Mouse (Mus musculus): Measurements from ENCODE around the gene Gpx8.

Gene Gpx8

GRCm38 (mm10) chr13:113046211-113046883 lies at the start of gene Gpx8:
Gene Gpx8 (minus strand): TSS chr13:113046410.
- no peak for DNase-seq (ENCODE audit: low spot score)

GRCm38 (mm10) chr13:113094618-113095017 lies 48.4 kb upstream of the Gpx8 start:
- no peak for DNase-seq (ENCODE audit: low spot score)

- DNase-seq (ENCODE audit: low spot score), result no peak
Measured at GRCm38 (mm10) chr13:113090489-113090888, 44.3 kb upstream of the Gpx8 start.

GRCm38 (mm10) chr13:113087226-113088017 lies 41.2 kb upstream of the Gpx8 start:
- no peak for DNase-seq (ENCODE audit: low spot score)

- DNase-seq (ENCODE audit: low spot score), result no peak
Measured at GRCm38 (mm10) chr13:113084732-113085131, 38.5 kb upstream of the Gpx8 start.

- no peak for DNase-seq (ENCODE audit: low spot score)
Measured at GRCm38 (mm10) chr13:113082101-113082500, 35.9 kb upstream of the Gpx8 start.

- DNase-seq (ENCODE audit: low spot score), result no peak
Measured at GRCm38 (mm10) chr13:113079021-113079420, 32.8 kb upstream of the Gpx8 start.

- DNase-seq (ENCODE audit: low spot score), result no peak
Measured at GRCm38 (mm10) chr13:113064542-113064941, 18.3 kb upstream of the Gpx8 start.

GRCm38 (mm10) chr13:113061746-113062145 lies 15.5 kb upstream of the Gpx8 start:
- DNase-seq (ENCODE audit: low spot score), result no peak

GRCm38 (mm10) chr13:113055826-113056225 lies 9.6 kb upstream of the Gpx8 start:
- DNase-seq (ENCODE audit: low spot score), result no peak

GRCm38 (mm10) chr13:113054230-113054629 lies 8.0 kb upstream of the Gpx8 start:
- no peak for DNase-seq (ENCODE audit: low spot score)

- DNase-seq (ENCODE audit: low spot score), result no peak
Measured at GRCm38 (mm10) chr13:113047647-113048046, 1.4 kb upstream of the Gpx8 start.

- no peak for DNase-seq (ENCODE audit: low spot score)
Measured at GRCm38 (mm10) chr13:113047018-113047417, 808 bp upstream of the Gpx8 start.

GRCm38 (mm10) chr13:113045458-113046110 lies 626 bp downstream of the Gpx8 start:
- no peak for DNase-seq (ENCODE audit: low spot score)

GRCm38 (mm10) chr13:113044876-113045275 lies 1.3 kb downstream of the Gpx8 start:
- no peak for DNase-seq (ENCODE audit: low spot score)

GRCm38 (mm10) chr13:113035852-113036251 lies 10.4 kb downstream of the Gpx8 start:
- peak; percentile 82 for DNase-seq (ENCODE audit: low spot score)

- peak; percentile 68 for DNase-seq (ENCODE audit: low spot score)
Measured at GRCm38 (mm10) chr13:113034950-113035421, 11.2 kb downstream of the Gpx8 start, which contains the start of gene Cdc20b. Gene Cdc20b (plus strand): TSS chr13:113035111.

GRCm38 (mm10) chr13:113034271-113034886 lies 11.8 kb downstream of the Gpx8 start:
- no peak for DNase-seq (ENCODE audit: low spot score)

GRCm38 (mm10) chr13:113032831-113033230 lies 13.4 kb downstream of the Gpx8 start:
- no peak for DNase-seq (ENCODE audit: low spot score)

GRCm38 (mm10) chr13:113031792-113032571 lies 14.2 kb downstream of the Gpx8 start:
- DNase-seq (ENCODE audit: low spot score), result no peak

- no peak for DNase-seq (ENCODE audit: low spot score)
Measured at GRCm38 (mm10) chr13:113031351-113031750, 14.9 kb downstream of the Gpx8 start.
